Mouse (Mus musculus) T-helper 17 cell (primary cell): ENCODE measurements around the gene Myct1.

Source experiments
- in situ Hi-C, 2 experiments: fragments of 300-600 bp; cut with MboI, MseI; formaldehyde crosslinking; loops; 1 replicate in 1 of 2; 2 replicates in 1 of 2; pipeline ENCODE4 v1.15.1; 2025; ENCODE audit warnings: high pct_unique_total_duplicates in 2 of 2

Myct1 gene

DNA sequence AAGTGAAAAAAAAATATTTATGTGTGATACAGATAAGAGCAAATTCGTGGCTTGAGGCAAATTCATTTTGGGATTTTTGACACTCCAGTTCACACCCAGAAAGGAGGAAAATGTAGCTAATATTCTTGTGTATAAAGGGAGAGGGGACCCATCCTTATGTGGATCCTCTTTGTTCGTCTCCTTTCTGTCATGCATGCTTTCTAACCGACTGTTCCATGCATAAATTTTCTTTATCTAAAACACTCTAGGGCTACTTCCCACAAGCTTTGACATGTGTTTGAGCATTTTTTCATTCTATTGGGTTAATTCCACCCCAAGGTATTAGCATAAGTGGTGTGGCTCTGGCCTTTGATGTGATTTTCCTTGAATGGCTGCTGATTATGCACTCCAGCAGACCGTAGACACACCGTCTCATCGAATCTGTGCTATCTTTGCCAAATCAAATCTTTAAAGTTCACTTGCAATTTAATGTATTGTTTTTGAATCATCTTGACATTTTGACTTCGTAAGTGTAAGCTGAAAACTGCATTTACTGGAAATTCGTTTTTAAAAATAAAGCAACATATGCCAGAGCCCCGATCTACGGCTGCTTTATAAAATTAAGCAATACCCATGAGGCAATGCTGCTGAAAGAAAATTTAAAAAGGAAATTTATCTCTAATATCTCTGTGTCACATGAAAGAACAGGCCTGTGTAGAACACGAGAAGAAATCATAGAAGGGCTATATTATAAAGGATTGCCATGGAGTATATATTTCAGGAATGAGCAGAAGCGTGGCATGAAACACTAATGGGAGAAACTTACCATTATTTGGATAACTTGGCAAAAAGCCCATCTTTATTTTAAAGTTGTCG is 21.8 kb downstream of the Myct1 start:
- in situ Hi-C loops, result no loop called here

DNA sequence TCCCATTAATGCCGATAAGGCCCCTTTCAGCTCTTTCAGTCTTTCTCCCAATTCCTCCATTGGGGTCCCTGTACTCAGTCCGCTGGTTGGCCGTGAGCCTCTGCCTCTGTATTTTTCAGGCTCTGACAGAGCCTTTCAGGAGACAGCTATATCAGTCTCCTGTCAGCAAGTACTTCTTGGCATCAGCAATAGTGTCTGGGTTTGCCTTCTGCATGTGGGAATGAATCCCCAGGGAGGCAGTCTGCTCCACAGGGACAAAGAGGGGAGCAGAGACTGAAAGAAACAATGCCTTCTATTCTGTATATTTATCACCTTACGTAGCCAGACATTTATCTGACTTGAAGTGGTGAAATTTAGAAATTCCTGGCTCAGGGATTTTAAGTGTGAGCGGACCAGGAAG is 32.7 kb downstream of the Myct1 start:
- in situ Hi-C loops, result loop anchor here in 1 of 2 experiments (10.0 kb wide), 1 partner anchor 1119 kb away; no protein-coding TSS in a partner anchor

DNA sequence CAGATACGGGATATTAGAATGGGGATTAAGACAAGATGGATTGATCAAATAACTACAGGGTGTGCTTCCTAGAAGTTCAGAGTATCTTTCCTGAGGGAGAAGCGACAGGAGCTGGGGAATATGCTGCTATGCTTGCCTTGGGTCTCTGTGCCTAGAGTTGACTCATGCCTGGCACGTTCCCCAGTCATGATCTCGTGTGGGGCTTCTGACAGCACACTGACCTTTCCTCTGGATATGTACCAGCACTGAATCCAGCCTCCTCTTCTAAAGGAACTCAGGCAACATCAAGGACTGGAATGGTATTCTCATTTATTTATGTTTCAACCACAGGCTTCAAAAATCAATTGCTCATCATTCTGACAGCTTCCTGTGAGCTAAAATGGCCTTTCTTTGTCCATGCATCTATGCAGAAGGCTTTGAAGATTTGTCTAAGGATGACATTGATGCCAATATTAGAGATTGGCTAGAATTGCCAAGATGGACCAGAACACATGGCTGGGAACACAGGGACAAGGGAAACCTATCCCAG is 40.2 kb downstream of the Myct1 start:
- in situ Hi-C loops, result no loop called here

DNA sequence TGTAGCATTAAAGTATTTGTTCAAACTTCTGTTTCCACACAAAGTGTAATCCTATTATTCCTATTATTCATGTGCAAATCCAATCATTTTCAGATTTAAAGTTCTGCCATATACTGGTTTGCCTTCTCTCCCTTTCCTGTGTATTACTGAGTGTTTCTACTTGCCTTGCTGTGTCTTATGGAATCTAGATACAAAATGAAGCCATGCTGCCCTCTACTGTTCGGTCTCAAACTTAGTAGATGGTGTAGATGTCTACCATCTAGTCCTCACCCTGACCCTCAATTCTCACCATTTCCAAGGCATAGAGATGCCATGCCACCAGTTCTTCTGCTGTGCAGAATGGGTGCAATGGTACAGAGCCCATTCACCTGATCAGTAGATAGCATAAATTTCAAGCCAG is 40.8 kb downstream of the Myct1 start:
- in situ Hi-C loops, result no loop called here

DNA sequence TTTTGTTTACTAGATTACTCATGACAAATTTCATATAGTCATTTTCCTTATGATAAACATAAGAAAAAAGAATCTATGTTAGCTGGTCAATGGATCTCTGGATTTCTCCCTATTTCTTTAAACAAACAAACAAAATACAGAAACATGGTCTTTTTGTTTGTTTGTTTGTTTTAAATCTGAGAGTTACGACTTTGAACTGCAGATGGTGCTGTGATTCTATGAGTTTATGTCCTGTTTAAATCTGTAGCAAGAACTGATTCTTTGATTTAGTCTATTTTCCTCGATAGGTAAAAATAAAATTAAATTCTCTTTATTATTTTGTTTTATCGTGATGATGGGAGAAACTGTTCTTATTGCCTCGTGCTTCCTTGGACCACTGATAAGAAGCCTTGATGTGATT is 43.7 kb downstream of the Myct1 start:
- in situ Hi-C loops, result no loop called here

DNA sequence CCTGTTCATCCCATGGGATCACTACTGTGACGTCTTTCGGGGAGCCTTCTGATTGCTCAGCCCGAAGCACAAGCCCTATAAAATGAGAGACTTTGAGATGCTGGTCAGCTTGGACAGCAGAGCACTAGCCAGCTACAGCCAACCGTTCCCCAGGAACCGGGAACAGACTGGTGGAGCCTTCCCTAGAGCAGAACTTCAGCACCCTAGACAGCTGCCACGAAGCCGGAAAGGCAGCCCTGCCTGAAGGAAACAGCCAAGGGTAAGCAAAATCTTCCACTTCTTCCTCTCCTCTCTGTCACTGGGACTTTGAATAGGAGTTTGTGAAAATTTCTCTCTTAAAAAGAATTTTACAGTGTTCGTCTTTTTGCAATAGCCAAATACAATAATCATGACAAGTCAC is 45.5 kb downstream of the Myct1 start, which contains the start of gene Vip:
Vip (plus strand) TSS at position 107 of the 400 bp plus-strand sequence.
- in situ Hi-C loops, result no loop called here
